Mouse (Mus musculus) bone marrow macrophage, adult 2 months (primary cell): ENCODE measurements around the gene Tada2a.

Experiments
- CTCF ChIP-seq: IDR thresholded peaks from 2 replicates; pipeline ENCODE4 v1.5.1; 2012; ENCODE audit warnings: low read depth, mild to moderate bottlenecking, low read length, moderate library complexity
- POLR2A ChIP-seq: IDR thresholded peaks from 2 replicates; pipeline ENCODE4 v1.6.1; 2012; ENCODE audit warnings: mild to moderate bottlenecking, low read depth, low read length, borderline replicate concordance

- TF ChIP-seq POLR2A (no peak), CTCF (no peak)
Observed at GRCm38 (mm10) chr11:84057418-84057817, 72.0 kb downstream of the Tada2a start.
